Mouse (Mus musculus): ENCODE measurements around the gene Olfr1113.
"Not testable (repeated sequence)": the region's sequence is repeated elsewhere in the genome, so short reads cannot be mapped to it uniquely, and the experiment has no call there.

Olfr1113 gene

DNA sequence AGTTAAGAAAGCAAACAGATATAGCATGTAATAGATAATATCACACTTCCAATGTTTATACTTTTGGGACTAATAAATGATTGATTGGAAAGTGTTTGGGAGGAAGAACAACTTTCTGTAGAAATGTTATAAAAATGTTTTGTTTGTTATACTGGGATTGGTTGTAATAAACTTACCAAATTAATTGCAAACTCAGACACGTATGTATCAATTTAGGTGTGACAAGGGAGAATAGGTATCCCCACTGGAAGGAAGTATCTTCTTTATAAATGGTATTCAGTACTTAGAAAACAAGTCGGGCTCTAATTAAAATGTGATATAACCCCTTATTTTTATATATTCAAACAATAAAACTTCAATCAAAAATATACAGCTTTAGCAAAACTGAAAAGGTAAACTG, at the start of gene Olfr1113:
Olfr1113 (plus strand) TSS at position 301 of the 400 bp plus-strand sequence.
- no peak for DNase-seq

DNA sequence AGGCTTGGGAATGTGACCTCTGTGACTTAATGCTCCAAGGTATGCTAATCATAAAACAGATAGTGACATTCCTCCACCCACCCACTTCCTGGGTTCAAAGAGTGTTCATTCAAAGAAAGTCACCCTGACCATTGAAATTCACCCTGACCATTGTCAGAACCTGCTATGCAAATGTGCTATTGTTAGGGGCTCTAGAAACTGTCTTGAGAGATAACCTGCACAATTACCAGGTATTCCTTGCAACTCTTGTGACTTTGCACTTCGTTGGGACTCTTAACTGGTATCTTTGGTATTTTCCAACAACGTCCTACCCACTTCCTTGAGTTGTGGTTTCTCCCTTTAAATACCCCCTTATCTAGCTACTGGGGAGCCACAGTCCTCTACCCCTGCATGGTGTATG, 41.0 kb upstream of the Olfr1113 start:
- not testable (repeated sequence) for DNase-seq

DNA sequence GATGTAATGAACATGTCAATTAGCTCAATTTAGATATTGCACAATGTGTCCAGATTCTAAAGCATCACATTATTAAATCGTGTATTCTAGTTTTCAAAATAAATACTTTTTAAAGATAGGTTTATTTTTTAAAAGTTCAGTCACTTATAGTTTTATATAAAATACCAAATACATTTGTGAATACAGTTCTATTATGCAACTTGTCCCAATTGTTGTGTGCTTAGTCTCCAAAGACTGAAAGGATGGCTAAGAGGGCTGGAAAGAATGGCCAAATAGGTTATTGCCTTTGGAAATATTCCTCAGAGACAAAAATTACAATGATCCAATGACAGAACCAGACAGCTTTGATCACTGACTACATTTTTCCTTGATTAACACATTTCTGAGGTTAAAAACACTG, 21.3 kb upstream of the Olfr1113 start, which contains the start of gene Olfr1112:
Olfr1112 (plus strand) TSS at position 301 of the 400 bp plus-strand sequence.
- DNase-seq, result no peak

DNA sequence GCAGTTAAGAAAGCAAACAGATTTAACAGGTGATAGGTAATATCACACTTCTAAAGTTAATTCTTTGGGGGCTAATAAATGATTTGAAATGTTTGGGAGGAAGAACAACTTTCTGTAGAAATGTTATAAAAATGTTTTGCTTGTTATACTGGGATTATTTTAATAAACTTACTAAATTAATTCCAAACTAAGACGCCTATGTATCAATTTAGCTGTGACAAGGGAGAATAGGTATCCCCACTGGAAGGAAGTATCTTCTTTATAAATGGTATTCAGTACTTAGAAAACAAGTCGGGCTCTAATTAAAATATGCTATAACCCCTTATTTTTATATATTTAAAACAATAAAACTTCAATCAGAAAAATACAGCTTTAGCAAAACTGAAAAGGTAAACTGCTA, 38.9 kb downstream of the Olfr1113 start, which contains the start of gene Olfr1115:
Olfr1115 (plus strand) TSS at position 301 of the 400 bp plus-strand sequence.
- no peak for DNase-seq

All from kidney, adult 18-20 months (tissue).